Mouse (Mus musculus): ENCODE results near the gene Casp8.
"Not testable (repeated sequence)": the region's sequence is repeated elsewhere in the genome, so short reads cannot be mapped to it uniquely, and the experiment has no call there.

DNA sequence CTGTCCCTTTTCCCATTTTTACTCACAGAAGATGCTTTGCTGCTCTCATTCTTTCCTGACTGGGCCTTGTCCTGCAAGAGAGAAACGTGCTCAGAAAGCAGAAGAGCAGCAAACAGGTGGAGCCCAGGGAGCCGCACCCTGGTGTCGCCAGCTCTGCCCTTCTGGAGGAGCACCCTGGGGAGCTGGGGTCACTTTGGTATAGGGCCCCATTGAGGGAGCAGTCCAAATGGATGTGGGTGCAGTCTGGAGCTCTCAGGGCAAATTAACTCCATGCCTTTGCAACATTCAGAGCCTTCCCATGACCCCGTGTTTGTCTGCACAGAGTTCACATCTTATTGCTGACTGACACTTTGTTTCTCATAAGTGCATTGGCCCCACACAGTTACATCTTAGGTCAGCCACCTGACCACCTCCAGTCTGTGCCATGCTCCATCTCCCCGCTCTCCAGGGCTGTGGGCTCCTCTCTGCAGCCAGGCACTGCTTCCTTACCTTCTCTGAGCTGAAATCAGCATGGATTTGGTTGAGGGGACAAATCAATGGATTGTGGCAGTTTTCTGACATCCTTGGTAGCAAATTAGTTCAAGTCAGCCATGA is 95.6 kb downstream of the Casp8 start:
- TF ChIP-seq POLR2A (IDR thresholded peaks at IDR 0.05; ENCODE audit: insufficient read length, low read depth); MAX (IDR thresholded peaks at IDR 0.05; ENCODE audit: low read depth): not testable (repeated sequence)

All from myocyte (in vitro differentiated cells).